Comparison of ENCODE assay signal across 2 mouse cellular contexts in the genomic region with DNA sequence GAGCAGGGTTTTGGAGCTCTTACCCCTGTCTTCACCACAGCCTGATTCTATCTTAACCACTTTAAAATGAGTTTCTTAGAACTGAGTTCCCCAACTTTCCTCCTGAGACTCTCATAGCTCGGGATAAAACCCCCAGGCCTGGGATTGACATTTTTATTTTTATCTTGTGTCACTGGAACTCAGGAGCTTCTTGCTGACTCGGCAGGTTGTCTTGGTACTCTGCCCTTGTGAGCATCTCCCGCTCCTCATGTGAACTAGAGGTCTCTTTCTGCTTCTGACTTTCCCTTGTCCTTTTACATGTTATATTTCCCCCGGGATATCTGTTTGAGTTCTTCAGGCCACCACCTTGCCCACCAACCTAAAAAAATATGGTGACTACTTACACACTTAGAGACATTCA.
TF ChIP-seq lines count a peak whose summit lies in the region.

No protein-coding gene starts in this region.

TF ChIP-seq in CH12.LX, 34 proteins besides CTCF, POLR2A, EP300 and RAD21 (continued from another document):
- TF ChIP-seq SMC3 (IDR thresholded peaks at IDR 0.05; ENCODE audit: low read depth, low read length) (no peak), IRF4 (IDR thresholded peaks at IDR 0.05; ENCODE audit: low read depth, low read length) (no peak), ELF1 (IDR thresholded peaks at IDR 0.05; ENCODE audit: low read depth, low read length) (no peak)

TF ChIP-seq in MEL, 35 proteins besides CTCF, POLR2A, EP300 and RAD21 (continued from another document):
- TF ChIP-seq TCF12 (IDR thresholded peaks at IDR 0.05; ENCODE audit: low read depth, low read length) = no peak
